ENCODE assay signal across 12 mouse cellular contexts in the genomic region with DNA sequence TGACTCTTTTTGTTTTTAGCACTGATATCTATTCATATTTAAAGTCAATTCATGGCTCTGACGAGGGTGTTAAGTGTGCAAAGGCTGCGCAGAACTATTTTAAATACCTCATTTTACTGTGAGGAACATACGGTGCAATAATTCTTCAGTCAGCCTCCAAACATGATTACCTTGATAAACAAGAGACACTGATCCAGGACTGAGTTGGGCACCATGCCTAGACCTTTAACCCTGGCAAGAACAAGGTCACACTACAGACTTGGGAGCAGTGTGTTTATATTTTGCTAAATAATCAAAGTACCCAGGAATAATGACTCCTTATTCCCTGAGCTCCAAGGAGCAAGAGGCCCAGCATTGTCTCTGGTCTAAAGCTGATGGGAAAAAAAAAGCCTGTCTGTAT.
"Had no signal": no experiment of that assay in that cellular context is flagged by ENCODE, and none has a peak within 500 bp of the region (broad histone marks: within the 10 kb centered on the region; RNA-seq: fewer than 3 reads in every experiment).

No protein-coding gene starts in this region.

- H3K4me2 ChIP-seq: liver, embryonic 12.5 days; lung, embryonic 15.5 days; midbrain, embryonic 13.5 days; stomach, embryonic 15.5 days had no signal

- H3K9ac ChIP-seq: liver, embryonic 12.5 days; lung, embryonic 15.5 days; midbrain, embryonic 13.5 days; stomach, embryonic 15.5 days had no signal

- DNase-seq: kidney, postnatal 14 days; lung, postnatal 14 days; thymus, postnatal 14 days had no signal

- H3K36me3 ChIP-seq: limb, embryonic 10.5 days; lung, embryonic 15.5 days; midbrain, embryonic 13.5 days; stomach, embryonic 15.5 days had no signal

- H3K27me3 ChIP-seq: liver, embryonic 12.5 days; lung, embryonic 15.5 days; megakaryocyte, embryonic 14.5 days; midbrain, embryonic 13.5 days; stomach, embryonic 15.5 days had no signal

- H3K4me1 ChIP-seq: liver, embryonic 12.5 days; lung, embryonic 15.5 days; stomach, embryonic 15.5 days had no signal

- H3K9me3 ChIP-seq: limb, embryonic 10.5 days; liver, embryonic 12.5 days; lung, embryonic 15.5 days; megakaryocyte, embryonic 14.5 days; midbrain, embryonic 13.5 days; stomach, embryonic 15.5 days had no signal

- H3K4me3 ChIP-seq: left cerebral cortex, adult 2 months; limb, embryonic 10.5 days; liver, embryonic 12.5 days; lung, embryonic 15.5 days; megakaryocyte, embryonic 14.5 days; midbrain, embryonic 13.5 days; stomach, embryonic 15.5 days had no signal

- H3K27ac ChIP-seq: left cerebral cortex, adult 2 months; limb, embryonic 10.5 days; liver, embryonic 12.5 days; lung, embryonic 15.5 days; macrophage; midbrain, embryonic 13.5 days; stomach, embryonic 15.5 days had no signal

- ATAC-seq: intestine, postnatal 0 days; liver, embryonic 12.5 days; midbrain, embryonic 13.5 days had no signal
